Mouse (Mus musculus) E14TG2a.4 (cell line): ENCODE results near the gene Nubp2.

Experiments used
- CTCF ChIP-seq: conservative IDR thresholded peaks from 2 replicates; pipeline ENCODE4 v1.5.1; 2014; ENCODE audit warnings: low read length
- POU5F1 ChIP-seq: IDR thresholded peaks from 2 replicates; pipeline ENCODE4 v1.6.1; 2014; ENCODE audit warnings: low read length, borderline replicate concordance

- TF ChIP-seq CTCF (no peak), POU5F1 (no peak)
These were observed 753 bp upstream of the Nubp2 start for GRCm38 (mm10) chr17:24886932-24887271.
